Mouse (Mus musculus) thymus, adult 2 months (tissue): Measurements from ENCODE around the gene Pde11a. TPM values are rescaled to one million over a fixed set of nuclear protein-coding genes. Genes with fewer than 3 reads are reported as not detected.

Experiments used
- DNase-seq: peaks from one replicate; pipeline ENCODE4 v3.0.0; 2021
- H3K27ac ChIP-seq: fragments of 200-500 bp; 2 replicates; pipeline ENCODE4 v1.5.1; 2012; ENCODE audit warnings: low read length, control low read depth; ENCODE audit not compliant: control insufficient read depth, insufficient read depth
- H3K27me3 ChIP-seq: fragments of 200-500 bp; 2 replicates; pipeline ENCODE4 v1.6.1; 2012; ENCODE audit warnings: mild to moderate bottlenecking, low read length, moderate library complexity, mixed read lengths; ENCODE audit not compliant: control insufficient read depth, insufficient read depth
- H3K36me3 ChIP-seq: fragments of 200-500 bp; 2 replicates; pipeline ENCODE4 v1.6.1; 2012; ENCODE audit warnings: mild to moderate bottlenecking, low read length, moderate library complexity; ENCODE audit not compliant: control insufficient read depth, insufficient read depth
- H3K4me1 ChIP-seq: fragments of 200-500 bp; replicated peaks from 2 replicates; pipeline ENCODE4 v1.6.1; 2012; ENCODE audit warnings: low read length; ENCODE audit not compliant: control insufficient read depth, insufficient read depth
- H3K4me3 ChIP-seq: fragments of 200-500 bp; 2 replicates; pipeline ENCODE4 v1.5.1; 2012; ENCODE audit warnings: mild to moderate bottlenecking, low read length, control low read depth, moderate library complexity; ENCODE audit not compliant: control insufficient read depth, insufficient read depth
- CTCF ChIP-seq: fragments of 200-500 bp; IDR thresholded peaks from 2 replicates; pipeline ENCODE4 v1.5.1; 2012; ENCODE audit warnings: mild to moderate bottlenecking, control low read depth, low read length, moderate library complexity, borderline replicate concordance; ENCODE audit not compliant: control insufficient read depth, poor library complexity, insufficient read depth; ENCODE audit errors: extremely low read depth
- POLR2A ChIP-seq: fragments of 200-500 bp; IDR thresholded peaks from 2 replicates; pipeline ENCODE4 v1.6.1; 2012; ENCODE audit warnings: mild to moderate bottlenecking, low read length, control low read depth, moderate library complexity; ENCODE audit not compliant: control insufficient read depth, poor library complexity, insufficient read depth; ENCODE audit errors: extremely low read depth
- WGBS: fragments of 180-500 bp; shearing (Covaris S2); methylation state at CpG from one replicate; pipeline ENCODE4 v1.1.7; 2018; 5-methylcytosine and 5-hydroxymethylcytosine counted together
- polyA plus RNA-seq: library from polyadenylated mRNA; depleted of rRNA; stranded (reverse); fragments of >200 nt; gene quantifications from 2 replicates; pipeline ENCODE4 v1.2.3, GENCODE M21; 2012

The Pde11a gene
- polyA plus RNA-seq, 1 experiment: 1.7 TPM

DNA sequence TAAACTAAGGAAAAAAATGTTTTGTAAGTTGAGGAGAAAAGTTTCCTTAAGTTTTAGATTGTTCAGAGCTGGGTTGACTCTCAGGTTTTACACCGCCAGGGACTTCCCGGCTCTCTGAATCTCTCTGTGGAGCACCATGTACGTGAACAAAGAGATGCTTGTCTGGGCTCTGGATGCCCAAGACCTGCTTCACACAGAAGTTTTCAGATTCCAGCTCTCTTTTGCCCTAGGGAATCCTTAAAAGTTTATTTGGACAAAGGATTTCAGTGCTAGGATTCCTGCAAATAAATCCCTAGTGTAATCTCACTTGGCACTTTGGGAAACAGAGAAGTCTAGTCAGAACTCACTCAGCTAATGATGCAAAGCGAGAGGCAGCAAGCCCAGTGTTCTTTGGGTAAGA lies 348.9 kb downstream of the Pde11a start:
- no peak for DNase-seq
- Histone ChIP-seq H3K27me3 (no peaks in the 10 kb centered on the region), H3K4me1 (peaks cover 6% of the 10 kb centered on the region; the same call in 1 of the 2 replicates), H3K36me3 (no peaks in the 10 kb centered on the region), H3K4me3 (no peak overlapping the region), H3K27ac (no peak overlapping the region)
- WGBS: 97% methylated on average over 4 of the region's 4 CpGs
- TF ChIP-seq POLR2A: no peak
- no peak for TF ChIP-seq CTCF

DNA sequence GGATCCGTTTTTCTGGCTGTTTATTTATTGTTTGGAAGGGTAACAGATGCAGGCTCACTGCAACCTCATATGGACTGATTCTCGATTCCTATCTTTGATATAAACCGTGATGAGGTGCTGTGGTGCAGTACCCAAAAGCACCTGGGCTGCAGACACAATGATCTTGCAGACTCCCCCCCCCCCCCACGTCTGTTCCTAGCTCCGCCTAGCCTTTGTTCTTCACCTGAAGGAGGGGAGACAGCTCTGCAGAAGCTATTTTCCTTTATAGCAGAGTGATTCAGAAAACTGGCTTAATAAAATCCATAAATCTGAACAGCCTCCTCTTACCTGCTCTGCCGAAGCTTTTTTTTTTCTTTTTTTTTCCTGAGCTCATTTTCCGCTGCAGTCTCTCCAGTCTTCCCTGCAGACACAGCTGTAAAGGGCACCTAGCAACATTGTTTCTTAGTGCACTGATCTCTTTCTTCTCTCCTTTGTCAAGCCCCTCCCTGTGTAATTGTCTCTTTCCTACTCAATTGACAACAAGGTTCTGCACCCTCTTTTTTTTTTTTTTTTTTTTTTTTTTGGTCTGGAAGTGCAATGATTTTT lies 349.7 kb downstream of the Pde11a start:
- 70% methylated on average over 7 of the region's 7 CpGs for WGBS
- TF ChIP-seq CTCF (no peak), POLR2A (no peak)
- Histone ChIP-seq H3K27ac (no peak overlapping the region), H3K4me3 (no peak overlapping the region), H3K4me1 (peaks cover 6% of the 10 kb centered on the region; the same call in 1 of the 2 replicates), H3K27me3 (no peaks in the 10 kb centered on the region), H3K36me3 (no peaks in the 10 kb centered on the region)
- no peak for DNase-seq

DNA sequence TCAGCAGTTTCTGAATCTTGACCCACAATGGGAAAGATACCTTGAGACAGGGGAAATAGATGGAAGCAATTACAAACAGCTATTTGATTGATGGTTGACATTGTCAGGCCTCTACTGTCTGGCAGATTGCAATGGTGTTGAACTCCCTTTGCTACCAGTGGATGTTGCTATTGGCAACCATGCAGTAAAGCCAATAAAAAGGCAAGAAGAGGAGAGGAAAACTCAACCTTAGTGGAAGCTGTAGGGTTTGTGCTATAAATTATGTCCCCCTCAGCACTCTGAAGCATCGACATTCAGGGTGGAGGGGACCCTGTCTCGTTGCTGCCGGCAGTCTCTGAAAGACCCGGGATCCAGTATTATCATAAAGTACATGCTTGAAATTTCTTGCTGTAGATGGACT lies 350.2 kb downstream of the Pde11a start:
- TF ChIP-seq POLR2A (no peak), CTCF (no peak)
- H3K36me3 ChIP-seq: no peaks in the 10 kb centered on the region
- H3K4me3 ChIP-seq: no peak overlapping the region
- 81% methylated on average over 4 of the region's 4 CpGs for WGBS
- H3K27ac ChIP-seq: no peak overlapping the region
- H3K4me1 ChIP-seq: peaks cover 6% of the 10 kb centered on the region; the same call in 1 of the 2 replicates
- no peak for DNase-seq
- H3K27me3 ChIP-seq: no peaks in the 10 kb centered on the region

DNA sequence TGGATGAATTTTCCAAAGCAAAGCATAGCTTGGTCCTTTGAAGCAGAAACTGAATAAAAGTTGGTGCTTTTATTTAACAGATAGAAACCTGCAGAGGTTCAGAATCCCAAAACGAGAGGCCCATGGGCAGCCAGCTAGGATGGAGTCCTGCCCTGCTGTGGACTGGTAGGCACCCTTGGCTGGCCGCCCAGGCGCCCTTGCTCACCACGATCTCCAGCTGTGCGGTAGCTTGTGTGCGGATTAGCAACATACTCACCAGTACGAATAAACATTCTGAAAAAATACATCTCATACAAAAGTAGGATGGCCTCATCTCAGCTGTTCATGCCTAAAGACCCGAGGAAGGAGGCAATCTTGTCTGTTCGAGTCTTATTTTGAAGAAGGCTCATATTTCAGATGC lies 350.8 kb downstream of the Pde11a start:
- Histone ChIP-seq H3K36me3 (no peaks in the 10 kb centered on the region), H3K4me1 (peaks cover 6% of the 10 kb centered on the region; the same call in 1 of the 2 replicates), H3K27me3 (no peaks in the 10 kb centered on the region), H3K27ac (no peak overlapping the region), H3K4me3 (no peak overlapping the region)
- no peak for DNase-seq
- TF ChIP-seq CTCF (no peak), POLR2A (no peak)
- WGBS: 82% methylated on average over 9 of the region's 9 CpGs

DNA sequence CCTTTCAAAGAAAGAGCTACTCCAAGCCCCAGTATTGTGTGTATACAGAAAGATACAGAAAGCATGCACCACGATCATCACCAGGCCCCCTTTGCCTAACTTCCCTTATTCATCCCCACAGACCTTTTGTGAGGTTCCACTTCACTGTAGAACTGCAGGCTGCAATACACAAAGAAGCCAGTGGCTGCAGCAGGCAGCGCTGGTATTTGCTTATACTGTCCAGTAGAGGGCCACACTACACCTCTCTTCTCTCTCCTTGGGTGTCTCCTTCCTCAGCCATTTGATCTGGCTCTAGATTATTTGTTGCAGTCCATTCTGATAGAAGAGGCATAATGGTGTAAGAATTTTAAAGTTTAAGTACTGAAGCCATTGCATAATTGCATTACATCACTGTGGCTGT lies 353.4 kb downstream of the Pde11a start:
- Histone ChIP-seq H3K27me3 (no peaks in the 10 kb centered on the region), H3K36me3 (no peaks in the 10 kb centered on the region), H3K4me3 (no peak overlapping the region), H3K27ac (no peak overlapping the region), H3K4me1 (no peaks in the 10 kb centered on the region)
- 3% methylated on average over 2 of the region's 2 CpGs for WGBS
- TF ChIP-seq POLR2A: no peak
- no peak for TF ChIP-seq CTCF
- peak; percentile 43 for DNase-seq

DNA sequence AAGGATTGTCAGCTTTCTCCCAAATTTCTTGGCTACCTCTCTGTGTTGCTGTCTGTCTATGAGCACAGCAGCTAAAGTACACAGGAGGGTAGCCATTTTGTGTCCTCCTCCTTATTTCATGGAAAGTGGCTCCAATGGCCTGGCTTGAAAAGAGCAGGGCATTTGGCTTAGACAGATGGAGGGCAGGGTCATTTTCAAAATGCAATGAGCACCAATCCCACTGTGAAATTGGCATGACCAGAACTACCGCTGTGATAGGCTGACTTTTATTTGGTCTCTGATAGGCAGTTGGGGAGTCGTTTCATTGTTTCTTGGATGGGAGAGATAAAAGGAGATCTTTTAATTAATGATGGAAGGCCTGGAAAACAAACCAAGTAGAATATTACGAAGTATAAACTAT lies 354.7 kb downstream of the Pde11a start:
- Histone ChIP-seq H3K27ac (no peak overlapping the region), H3K36me3 (no peaks in the 10 kb centered on the region), H3K27me3 (no peaks in the 10 kb centered on the region), H3K4me1 (no peaks in the 10 kb centered on the region), H3K4me3 (no peak overlapping the region)
- TF ChIP-seq POLR2A (no peak), CTCF (no peak)
- DNase-seq: no peak
- 96% methylated on average over 3 of the region's 3 CpGs for WGBS

DNA sequence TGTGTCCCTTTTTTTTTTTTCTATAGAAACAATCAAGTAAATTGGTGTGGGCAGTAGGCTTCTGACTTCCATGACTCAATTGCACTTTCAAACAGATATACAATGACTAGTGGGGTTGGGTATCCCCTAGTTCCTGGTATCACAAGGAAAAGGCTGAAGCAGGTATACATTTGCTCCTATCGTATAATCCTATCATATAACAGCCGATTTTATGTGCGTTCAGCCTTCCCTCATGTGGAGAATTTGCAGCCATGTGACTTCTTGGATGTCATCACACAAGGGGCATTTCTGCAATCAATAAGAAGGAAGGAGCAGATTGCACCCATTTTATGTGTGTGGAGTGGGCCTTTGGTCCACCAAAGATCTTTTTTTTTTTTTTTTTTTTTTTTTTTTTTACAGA lies 355.5 kb downstream of the Pde11a start:
- H3K36me3 ChIP-seq: no peaks in the 10 kb centered on the region
- no peaks in the 10 kb centered on the region for H3K4me1 ChIP-seq
- no peak overlapping the region for H3K27ac ChIP-seq
- H3K4me3 ChIP-seq: no peak overlapping the region
- WGBS: 97% methylated on average over 3 of the region's 3 CpGs
- DNase-seq: no peak
- no peaks in the 10 kb centered on the region for H3K27me3 ChIP-seq
- TF ChIP-seq CTCF (no peak), POLR2A (no peak)
